Mouse (Mus musculus): Measurements from ENCODE around the gene Grip2. TPM values are rescaled to one million over a fixed set of nuclear protein-coding genes. Genes with fewer than 3 reads are reported as not detected.
A peak's percentile ranks its signal among the peaks of the same experiment; 100 is the strongest.

Gene Grip2
- polyA plus RNA-seq, 1 experiment = 3.8 TPM

DNA sequence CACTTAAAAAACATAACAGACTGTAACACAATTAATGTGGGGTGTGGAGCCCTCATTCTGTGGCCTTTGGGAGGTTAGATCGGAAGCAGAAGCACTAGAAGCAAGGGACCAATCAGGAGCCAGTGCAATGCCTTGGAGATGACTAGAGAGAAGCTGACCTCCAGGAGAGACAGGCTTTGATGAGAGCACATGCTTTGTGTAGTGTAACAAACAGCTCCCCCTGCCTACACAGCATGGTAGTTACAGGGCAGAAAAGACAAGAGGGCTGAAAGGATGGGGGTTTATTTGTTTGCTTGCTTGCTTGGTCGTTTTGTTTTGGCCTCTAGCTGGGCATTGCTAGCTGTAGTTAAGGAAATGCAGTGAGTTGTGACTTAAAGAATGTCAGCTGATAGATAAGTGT, 25.5 kb upstream of the Grip2 start:
- H3K27me3 ChIP-seq (replicated peaks; ENCODE audit: control insufficient read depth, insufficient read depth, low read length) = no peaks in the 10 kb centered on the region
- no peaks in the 10 kb centered on the region for H3K4me1 ChIP-seq (ENCODE audit: control insufficient read depth, insufficient read depth, low read length)
- H3K36me3 ChIP-seq (ENCODE audit: control insufficient read depth, insufficient read depth, low read length) = no peaks in the 10 kb centered on the region
- TF ChIP-seq POLR2A (IDR thresholded peaks at IDR 0.05; ENCODE audit: low read depth, low read length) (no peak), CTCF (conservative IDR thresholded peaks at IDR 0.05; ENCODE audit: insufficient read depth, insufficient read length, low read depth, low read length) (peak; percentile 67)
- no peak overlapping the region for H3K27ac ChIP-seq (ENCODE audit: insufficient read depth, low read depth, low read length)
- 5% methylated on average over 2 of the region's 2 CpGs for WGBS
- H3K4me3 ChIP-seq (ENCODE audit: insufficient read depth, low read depth, low read length) = no peak overlapping the region
- DNase-seq = peak; percentile 51

DNA sequence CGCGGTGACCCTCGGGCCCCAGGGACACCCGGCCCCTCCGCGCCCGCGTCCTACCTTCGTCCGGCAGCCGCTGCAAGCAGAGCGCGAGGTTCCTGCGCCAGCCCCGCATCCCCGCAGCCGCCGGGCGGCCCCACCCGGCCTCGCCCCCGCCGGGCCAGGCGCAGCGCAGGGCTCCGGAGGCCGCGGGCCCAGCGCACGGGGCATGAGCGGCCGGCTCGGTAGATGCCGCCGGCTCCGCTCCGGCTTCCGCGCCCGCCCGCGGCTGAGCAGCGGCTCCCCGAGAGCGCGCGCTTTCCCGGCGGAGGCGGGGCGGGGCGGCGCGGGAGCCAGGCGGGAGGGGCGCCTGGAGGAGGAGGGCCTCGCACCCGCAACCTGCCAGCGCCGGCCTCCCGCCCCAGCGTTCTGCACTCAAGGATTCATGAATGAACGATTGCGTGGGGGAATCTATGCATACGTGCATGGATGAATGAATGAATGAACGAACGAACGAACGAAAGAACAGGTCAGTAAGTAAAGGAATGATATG, 16.6 kb upstream of the Grip2 start:
- TF ChIP-seq CTCF (conservative IDR thresholded peaks at IDR 0.05; ENCODE audit: insufficient read depth, insufficient read length, low read depth, low read length) (no peak), POLR2A (IDR thresholded peaks at IDR 0.05; ENCODE audit: low read depth, low read length) (no peak)
- Histone ChIP-seq H3K27ac (ENCODE audit: insufficient read depth, low read depth, low read length) (no peak overlapping the region), H3K4me3 (ENCODE audit: insufficient read depth, low read depth, low read length) (no peak overlapping the region), H3K27me3 (replicated peaks; ENCODE audit: control insufficient read depth, insufficient read depth, low read length) (0 out of 2 replicates have a peak, but pooled peaks cover 2% of the 10 kb centered on the region), H3K4me1 (ENCODE audit: control insufficient read depth, insufficient read depth, low read length) (no peaks in the 10 kb centered on the region), H3K36me3 (ENCODE audit: control insufficient read depth, insufficient read depth, low read length) (no peaks in the 10 kb centered on the region)
- 4% methylated on average over 67 of the region's 69 CpGs for WGBS
- no peak for DNase-seq

DNA sequence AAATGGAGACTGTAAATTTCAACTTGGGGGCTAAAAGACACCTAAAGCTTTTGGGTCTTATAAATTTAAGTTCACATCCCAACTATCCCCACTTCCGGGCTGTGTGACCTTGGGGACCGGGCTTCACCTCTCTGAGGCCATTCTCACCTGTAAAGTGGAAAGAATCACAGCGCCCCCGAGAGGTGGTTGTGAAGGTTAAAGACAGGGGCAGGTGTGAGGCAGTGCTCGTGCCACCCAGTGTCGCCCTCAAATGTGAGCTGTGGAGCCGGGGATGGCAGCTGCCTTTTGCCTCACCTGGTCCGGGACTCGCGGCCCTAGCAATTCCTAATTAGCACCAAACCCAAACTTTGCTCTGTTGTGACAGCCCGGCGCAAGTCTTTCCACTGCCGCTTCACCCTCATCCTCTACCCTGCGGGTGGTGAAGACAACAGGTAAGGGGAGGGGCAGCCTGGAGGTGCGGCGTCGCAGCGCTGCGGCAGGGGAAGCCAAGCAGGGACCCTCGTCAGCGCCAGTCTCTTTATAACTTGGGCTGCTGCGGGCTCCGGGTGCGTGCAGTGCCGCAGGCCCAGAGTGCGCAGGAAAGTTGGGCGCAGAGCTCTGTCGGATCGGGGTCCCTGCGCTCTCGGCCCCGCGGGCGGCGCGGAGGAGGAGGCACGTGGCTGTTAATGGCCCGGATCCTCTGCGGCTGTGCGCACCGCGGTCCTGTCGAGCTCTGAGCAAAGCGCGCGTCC, 16.0 kb upstream of the Grip2 start:
- TF ChIP-seq CTCF (conservative IDR thresholded peaks at IDR 0.05; ENCODE audit: insufficient read depth, insufficient read length, low read depth, low read length) (no peak), POLR2A (IDR thresholded peaks at IDR 0.05; ENCODE audit: low read depth, low read length) (no peak)
- Histone ChIP-seq H3K27me3 (replicated peaks; ENCODE audit: control insufficient read depth, insufficient read depth, low read length) (0 out of 2 replicates have a peak, but pooled peaks cover 2% of the 10 kb centered on the region), H3K4me1 (ENCODE audit: control insufficient read depth, insufficient read depth, low read length) (no peaks in the 10 kb centered on the region), H3K27ac (ENCODE audit: insufficient read depth, low read depth, low read length) (no peak overlapping the region), H3K36me3 (ENCODE audit: control insufficient read depth, insufficient read depth, low read length) (no peaks in the 10 kb centered on the region), H3K4me3 (ENCODE audit: insufficient read depth, low read depth, low read length) (no peak overlapping the region)
- DNase-seq = no peak
- 4% methylated on average over 46 of the region's 46 CpGs for WGBS

DNA sequence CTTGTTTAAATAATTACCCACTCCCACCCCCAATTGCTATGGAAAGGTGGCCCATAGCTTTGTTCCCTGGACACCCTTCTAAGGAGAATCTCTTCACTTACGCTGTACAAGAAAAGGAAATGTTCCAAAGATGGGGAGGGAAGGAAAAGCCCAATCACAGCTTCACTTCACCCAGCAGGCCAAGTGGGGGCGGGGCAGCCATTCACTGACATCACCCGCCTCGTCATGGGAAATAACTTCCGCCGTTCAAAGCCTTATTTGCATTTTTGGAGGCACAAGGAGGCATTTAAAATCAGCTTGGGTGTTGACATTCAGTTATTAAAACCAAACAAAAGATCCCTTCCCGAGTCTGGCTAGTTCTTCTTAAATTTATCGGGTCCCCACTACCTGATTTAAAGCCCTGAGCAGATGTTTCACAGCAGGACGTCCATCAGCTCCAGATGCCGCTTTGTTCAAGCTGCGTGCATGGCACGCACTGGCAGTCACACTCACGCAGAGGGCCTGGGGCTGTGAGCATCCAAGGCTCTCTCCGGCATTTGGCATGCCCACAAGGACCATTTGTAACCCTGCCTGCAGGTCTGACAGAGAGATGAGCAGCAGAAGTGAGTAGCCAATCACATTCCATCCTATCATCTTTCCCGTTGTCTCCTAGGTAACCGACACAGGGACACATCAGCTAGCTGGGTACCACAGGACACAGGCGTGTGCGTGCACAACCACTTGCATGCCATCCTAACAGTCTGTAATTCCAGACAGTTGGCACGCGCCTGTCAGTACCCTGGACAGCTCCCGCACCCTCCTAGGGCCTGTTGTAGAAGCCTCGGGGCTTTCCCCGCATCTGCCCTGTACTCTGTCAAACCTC, 12.2 kb upstream of the Grip2 start:
- WGBS = 14% methylated on average over 23 of the region's 23 CpGs
- Histone ChIP-seq H3K27me3 (replicated peaks; ENCODE audit: control insufficient read depth, insufficient read depth, low read length) (0 out of 2 replicates have a peak, but pooled peaks cover 2% of the 10 kb centered on the region), H3K4me3 (ENCODE audit: insufficient read depth, low read depth, low read length) (no peak overlapping the region), H3K27ac (ENCODE audit: insufficient read depth, low read depth, low read length) (no peak overlapping the region), H3K36me3 (ENCODE audit: control insufficient read depth, insufficient read depth, low read length) (no peaks in the 10 kb centered on the region), H3K4me1 (ENCODE audit: control insufficient read depth, insufficient read depth, low read length) (no peaks in the 10 kb centered on the region)
- TF ChIP-seq POLR2A (IDR thresholded peaks at IDR 0.05; ENCODE audit: low read depth, low read length) = no peak
- TF ChIP-seq CTCF (conservative IDR thresholded peaks at IDR 0.05; ENCODE audit: insufficient read depth, insufficient read length, low read depth, low read length) = no peak
- peak; percentile 40 for DNase-seq

DNA sequence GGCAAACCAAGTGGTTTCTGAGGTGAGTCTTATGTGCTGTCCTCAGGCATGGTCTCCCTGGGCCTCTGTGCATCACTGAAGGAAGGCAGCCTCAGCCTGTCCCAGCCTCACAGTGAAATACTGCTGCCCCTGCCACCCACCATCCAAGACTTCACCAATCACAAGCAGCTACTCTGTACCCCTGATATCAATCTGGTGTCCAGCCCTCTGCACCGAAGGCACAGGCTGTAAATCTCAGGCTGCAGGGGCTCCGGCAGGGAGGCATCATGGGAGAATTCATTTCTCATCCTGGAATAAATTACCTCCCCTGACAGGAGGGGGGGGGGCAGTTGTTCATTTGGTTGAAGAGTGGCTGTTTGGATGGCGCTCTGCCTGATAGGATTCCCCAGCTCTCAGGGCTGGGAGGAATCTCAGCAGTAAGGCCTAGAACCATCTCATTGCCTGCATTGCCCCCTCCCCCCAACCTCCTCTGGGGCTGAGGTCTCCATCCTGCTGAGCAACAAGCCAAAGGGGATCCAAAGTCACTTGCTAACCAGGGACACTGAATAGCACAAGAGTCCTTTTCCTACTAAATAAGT, 5.9 kb upstream of the Grip2 start:
- 22% methylated on average over 3 of the region's 3 CpGs for WGBS
- DNase-seq = no peak
- Histone ChIP-seq H3K36me3 (ENCODE audit: control insufficient read depth, insufficient read depth, low read length) (no peaks in the 10 kb centered on the region), H3K27ac (ENCODE audit: insufficient read depth, low read depth, low read length) (no peak overlapping the region), H3K4me3 (ENCODE audit: insufficient read depth, low read depth, low read length) (no peak overlapping the region), H3K4me1 (ENCODE audit: control insufficient read depth, insufficient read depth, low read length) (no peaks in the 10 kb centered on the region), H3K27me3 (replicated peaks; ENCODE audit: control insufficient read depth, insufficient read depth, low read length) (no peaks in the 10 kb centered on the region)
- TF ChIP-seq CTCF (conservative IDR thresholded peaks at IDR 0.05; ENCODE audit: insufficient read depth, insufficient read length, low read depth, low read length) = no peak
- TF ChIP-seq POLR2A (IDR thresholded peaks at IDR 0.05; ENCODE audit: low read depth, low read length) = no peak

DNA sequence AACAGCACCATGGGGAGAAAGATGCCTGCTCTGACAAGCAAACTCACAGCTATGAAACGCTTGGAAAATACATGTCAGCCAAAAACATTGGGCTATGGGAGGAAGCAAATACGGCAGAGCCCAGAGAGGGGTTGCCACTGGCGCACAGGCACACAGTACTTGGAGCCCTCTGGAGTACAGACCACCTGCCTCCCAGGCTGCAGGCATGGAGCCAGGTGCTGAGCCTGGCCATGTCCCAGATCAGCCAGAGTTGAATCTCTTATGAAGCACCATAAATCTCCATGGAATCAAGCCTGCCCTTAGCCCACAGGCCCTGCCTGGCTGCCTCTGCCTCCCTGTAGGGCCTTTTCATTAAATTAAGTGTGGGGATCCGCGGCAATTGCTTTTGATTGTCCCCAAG, 876 bp upstream of the Grip2 start:
- Histone ChIP-seq H3K36me3 (ENCODE audit: control insufficient read depth, insufficient read depth, low read length) (no peaks in the 10 kb centered on the region), H3K27ac (ENCODE audit: insufficient read depth, low read depth, low read length) (no peak overlapping the region), H3K4me1 (ENCODE audit: control insufficient read depth, insufficient read depth, low read length) (no peaks in the 10 kb centered on the region), H3K4me3 (ENCODE audit: insufficient read depth, low read depth, low read length) (no peak overlapping the region), H3K27me3 (replicated peaks; ENCODE audit: control insufficient read depth, insufficient read depth, low read length) (no peaks in the 10 kb centered on the region)
- DNase-seq = no peak
- TF ChIP-seq POLR2A (IDR thresholded peaks at IDR 0.05; ENCODE audit: low read depth, low read length) (no peak), CTCF (conservative IDR thresholded peaks at IDR 0.05; ENCODE audit: insufficient read depth, insufficient read length, low read depth, low read length) (no peak)
- WGBS = 78% methylated on average over 5 of the region's 5 CpGs
